Mouse (Mus musculus) kidney, adult 2 months (tissue): ENCODE results near the gene Ntng2. TPM values are rescaled to one million over a fixed set of nuclear protein-coding genes. Genes with fewer than 3 reads are reported as not detected.

Experiments
- DNase-seq: peaks from one replicate; pipeline ENCODE4 v3.0.0; 2021
- H3K27ac ChIP-seq: fragments of 200-500 bp; 2 replicates; pipeline ENCODE4 v1.5.1; 2012; ENCODE audit warnings: low read depth, low read length, control low read depth, inconsistent platforms; ENCODE audit not compliant: insufficient read depth
- H3K27me3 ChIP-seq: fragments of 200-500 bp; replicated peaks from 2 replicates; pipeline ENCODE4 v1.6.1; 2012; ENCODE audit warnings: mild to moderate bottlenecking, moderate library complexity, low read length, inconsistent platforms; ENCODE audit not compliant: control insufficient read depth, insufficient read depth
- H3K36me3 ChIP-seq: fragments of 200-500 bp; 2 replicates; pipeline ENCODE4 v1.6.1; 2012; ENCODE audit warnings: mild to moderate bottlenecking, moderate library complexity, low read length, inconsistent platforms; ENCODE audit not compliant: control insufficient read depth, insufficient read depth
- H3K4me1 ChIP-seq: fragments of 200-500 bp; 2 replicates; pipeline ENCODE4 v1.6.1; 2011; ENCODE audit warnings: low read length; ENCODE audit not compliant: control insufficient read depth, insufficient read depth
- H3K4me3 ChIP-seq: fragments of 200-500 bp; 2 replicates; pipeline ENCODE4 v1.5.1; 2011; ENCODE audit warnings: mild to moderate bottlenecking, low read depth, low read length, control low read depth; ENCODE audit not compliant: insufficient read depth
- CTCF ChIP-seq: fragments of 200-500 bp; conservative IDR thresholded peaks from 2 replicates; pipeline ENCODE4 v1.5.1; 2011; ENCODE audit warnings: low read depth, mild to moderate bottlenecking, control low read depth, low read length, moderate library complexity, mixed read lengths; ENCODE audit not compliant: insufficient read depth, insufficient read length
- POLR2A ChIP-seq: fragments of 200-500 bp; IDR thresholded peaks from one replicate; pipeline ENCODE4 v1.6.1; 2011; ENCODE audit warnings: low read depth, low read length, control low read depth
- WGBS: fragments of 180-500 bp; shearing (Covaris S2); methylation state at CpG from one replicate; pipeline ENCODE4 v1.1.7; 2018; 5-methylcytosine and 5-hydroxymethylcytosine counted together
- polyA plus RNA-seq: library from polyadenylated mRNA; depleted of rRNA; stranded (reverse); fragments of >200 nt; gene quantifications from 2 replicates; pipeline ENCODE4 v1.2.3, GENCODE M21; 2012

Ntng2 gene
- polyA plus RNA-seq, 1 experiment = 18.2 TPM

- TF ChIP-seq POLR2A (no peak), CTCF (peak; percentile 31; the same call in 1 of the 2 replicates)
- DNase-seq = no peak
- 50% methylated on average over 6 of the region's 6 CpGs for WGBS
- no peaks in the 10 kb centered on the region for H3K27me3 ChIP-seq
- no peaks in the 10 kb centered on the region for H3K4me1 ChIP-seq
- no peaks in the 10 kb centered on the region for H3K36me3 ChIP-seq
- no peak overlapping the region for H3K27ac ChIP-seq
- H3K4me3 ChIP-seq = no peak overlapping the region
Measured at GRCm38 (mm10) chr2:29262436-29262915, 9.7 kb upstream of the Ntng2 start.

GRCm38 (mm10) chr2:29261126-29261525 lies 8.3 kb upstream of the Ntng2 start:
- Histone ChIP-seq H3K27me3 (no peaks in the 10 kb centered on the region), H3K27ac (no peak overlapping the region), H3K4me3 (no peak overlapping the region), H3K36me3 (no peaks in the 10 kb centered on the region), H3K4me1 (no peaks in the 10 kb centered on the region)
- DNase-seq = no peak
- 59% methylated on average over 6 of the region's 6 CpGs for WGBS
- TF ChIP-seq CTCF = no peak
- TF ChIP-seq POLR2A = no peak

- Histone ChIP-seq H3K4me1 (no peaks in the 10 kb centered on the region), H3K27ac (no peak overlapping the region), H3K27me3 (peaks cover 11% of the 10 kb centered on the region), H3K4me3 (peak overlapping the region; percentile 87), H3K36me3 (no peaks in the 10 kb centered on the region)
- TF ChIP-seq POLR2A (no peak), CTCF (no peak)
- peak; percentile 50 for DNase-seq
- 8% methylated on average over 22 of the region's 22 CpGs for WGBS
Measured at GRCm38 (mm10) chr2:29253205-29253865, 530 bp upstream of the Ntng2 start.

- no peaks in the 10 kb centered on the region for H3K4me1 ChIP-seq
- H3K27me3 ChIP-seq = peaks cover 11% of the 10 kb centered on the region
- H3K4me3 ChIP-seq = peak overlapping the region; percentile 87
- DNase-seq = peak; percentile 29
- H3K36me3 ChIP-seq = no peaks in the 10 kb centered on the region
- TF ChIP-seq POLR2A (no peak), CTCF (no peak)
- peak overlapping the region; percentile 46 for H3K27ac ChIP-seq
- WGBS = under 1% methylated on average over 49 of the region's 49 CpGs
Measured at GRCm38 (mm10) chr2:29252059-29252598, 676 bp downstream of the Ntng2 start.

GRCm38 (mm10) chr2:29251095-29252058 lies 1.4 kb downstream of the Ntng2 start:
- DNase-seq = peak; percentile 18
- no peaks in the 10 kb centered on the region for H3K4me1 ChIP-seq
- WGBS = 1% methylated on average over 61 of the region's 61 CpGs
- no peak overlapping the region for H3K27ac ChIP-seq
- H3K4me3 ChIP-seq = peak overlapping the region; percentile 87
- peaks cover 11% of the 10 kb centered on the region for H3K27me3 ChIP-seq
- TF ChIP-seq POLR2A (no peak), CTCF (no peak)
- no peaks in the 10 kb centered on the region for H3K36me3 ChIP-seq

- H3K36me3 ChIP-seq = no peaks in the 10 kb centered on the region
- peak; percentile 11 for DNase-seq
- H3K4me1 ChIP-seq = no peaks in the 10 kb centered on the region
- TF ChIP-seq POLR2A (no peak), CTCF (no peak)
- 10% methylated on average over 44 of the region's 44 CpGs for WGBS
- H3K27me3 ChIP-seq = peaks cover 11% of the 10 kb centered on the region
- no peak overlapping the region for H3K27ac ChIP-seq
- H3K4me3 ChIP-seq = peak overlapping the region; percentile 87
Measured at GRCm38 (mm10) chr2:29250263-29251094, 2.3 kb downstream of the Ntng2 start.
